Mouse (Mus musculus) heart, embryonic 10.5 days (tissue): ENCODE measurements around the gene Mdp1. TPM values are rescaled to one million over a fixed set of nuclear protein-coding genes. Genes with fewer than 3 reads are reported as not detected.

ENCODE experiments used
- polyA plus RNA-seq: library from polyadenylated mRNA; unstranded; fragments of >200 nt; fragmentation: Nextera tagmentation; extraction: Ambion mirVana; gene quantifications from 2 replicates; pipeline ENCODE4 v1.2.1, GENCODE M21; 2016

Gene Mdp1
- polyA plus RNA-seq, 1 experiment from 2014 or later = 71.6 TPM

Other genes with a start within 250 kb of the Mdp1 start
- gene Dhrs4, start 181.8 kb downstream of the Mdp1 start, polyA plus RNA-seq = 62.6 and 85.5 TPM in 2 replicates
- 1.5 and 3.3 TPM in 2 replicates for gene Carmil3, start 169.9 kb downstream of the Mdp1 start, polyA plus RNA-seq
- gene Cpne6, start 150.1 kb downstream of the Mdp1 start, polyA plus RNA-seq = 0.36 and 0.41 TPM in 2 replicates
- not detected in 2 replicates for gene Nrl, start 135.5 kb downstream of the Mdp1 start, polyA plus RNA-seq
- gene Pck2, start 120.2 kb downstream of the Mdp1 start, polyA plus RNA-seq = 31.5 and 32.5 TPM in 2 replicates
- gene Dcaf11, start 100.5 kb downstream of the Mdp1 start, polyA plus RNA-seq = 69.9 and 75.2 TPM in 2 replicates
- 1.3 TPM in 1 of 2 replicates, not detected in the other for gene A730061H03Rik, start 100.1 kb downstream of the Mdp1 start, polyA plus RNA-seq
- gene Fitm1, start 84.9 kb downstream of the Mdp1 start, polyA plus RNA-seq = 74.6 and 136 TPM in 2 replicates
- 173 and 196 TPM in 2 replicates for gene Psme1, start 82.4 kb downstream of the Mdp1 start, polyA plus RNA-seq
- 17.1 and 22.1 TPM in 2 replicates for gene Emc9, start 75.2 kb downstream of the Mdp1 start, polyA plus RNA-seq
- 188 and 205 TPM in 2 replicates for gene Psme2, start 69.4 kb downstream of the Mdp1 start, polyA plus RNA-seq
- gene Rnf31, start 68.8 kb downstream of the Mdp1 start, polyA plus RNA-seq = 14.4 and 21.9 TPM in 2 replicates
- gene Irf9, start 56.9 kb downstream of the Mdp1 start, polyA plus RNA-seq = 5.9 and 7.4 TPM in 2 replicates
- gene Rec8, start 42.5 kb downstream of the Mdp1 start, polyA plus RNA-seq = 13.7 and 17.6 TPM in 2 replicates
- 103 and 108 TPM in 2 replicates for gene Ipo4, start 24.6 kb downstream of the Mdp1 start, polyA plus RNA-seq
- gene Gm49378, start 22.6 kb downstream of the Mdp1 start, polyA plus RNA-seq = 2.3 and 3.1 TPM in 2 replicates
- gene Tm9sf1, start 16.7 kb downstream of the Mdp1 start, polyA plus RNA-seq = 91.6 and 96.4 TPM in 2 replicates
- gene Tssk4, start 10.3 kb downstream of the Mdp1 start, polyA plus RNA-seq = 0.27 and 0.57 TPM in 2 replicates
- 50.8 and 58.8 TPM in 2 replicates for gene Gmpr2, start 11.4 kb upstream of the Mdp1 start, polyA plus RNA-seq
- 543 and 573 TPM in 2 replicates for gene Nedd8, start 11.6 kb upstream of the Mdp1 start, polyA plus RNA-seq
- 44.4 and 50.4 TPM in 2 replicates for gene Tinf2, start 21.3 kb upstream of the Mdp1 start, polyA plus RNA-seq
- gene Tgm1, start 53.4 kb upstream of the Mdp1 start, polyA plus RNA-seq = 0.46 and 1.6 TPM in 2 replicates
- 25.1 and 29.4 TPM in 2 replicates for gene Rabggta, start 61.8 kb upstream of the Mdp1 start, polyA plus RNA-seq
- 59.7 and 60.5 TPM in 2 replicates for gene Dhrs1, start 85.2 kb upstream of the Mdp1 start, polyA plus RNA-seq
- 33.2 and 49.1 TPM in 2 replicates for gene Nop9, start 85.2 kb upstream of the Mdp1 start, polyA plus RNA-seq
- 1.4 and 2.0 TPM in 2 replicates for gene Cideb, start 98.0 kb upstream of the Mdp1 start, polyA plus RNA-seq
- 0.44 and 1.1 TPM in 2 replicates for gene Ltb4r2, start 100.9 kb upstream of the Mdp1 start, polyA plus RNA-seq
- 0.53 and 0.79 TPM in 2 replicates for gene Ltb4r1, start 105.5 kb upstream of the Mdp1 start, polyA plus RNA-seq
- 14.5 and 18.1 TPM in 2 replicates for gene Adcy4, start 123.6 kb upstream of the Mdp1 start, polyA plus RNA-seq
- gene Ripk3, start 128.4 kb upstream of the Mdp1 start, polyA plus RNA-seq = 20.0 and 32.0 TPM in 2 replicates
- 15.4 and 35.8 TPM in 2 replicates for gene Nfatc4, start 162.6 kb upstream of the Mdp1 start, polyA plus RNA-seq
- 27.1 and 32.7 TPM in 2 replicates for gene Nynrin, start 193.5 kb upstream of the Mdp1 start, polyA plus RNA-seq
- 0.12 and 0.30 TPM in 2 replicates for gene Cbln3, start 223.9 kb upstream of the Mdp1 start, polyA plus RNA-seq
- 18.2 and 23.2 TPM in 2 replicates for gene Khnyn, start 224.4 kb upstream of the Mdp1 start, polyA plus RNA-seq
- 42.4 and 50.3 TPM in 2 replicates for gene Sdr39u1, start 239.8 kb upstream of the Mdp1 start, polyA plus RNA-seq